17 mouse cellular contexts compared by ENCODE assay signal in the genomic region with DNA sequence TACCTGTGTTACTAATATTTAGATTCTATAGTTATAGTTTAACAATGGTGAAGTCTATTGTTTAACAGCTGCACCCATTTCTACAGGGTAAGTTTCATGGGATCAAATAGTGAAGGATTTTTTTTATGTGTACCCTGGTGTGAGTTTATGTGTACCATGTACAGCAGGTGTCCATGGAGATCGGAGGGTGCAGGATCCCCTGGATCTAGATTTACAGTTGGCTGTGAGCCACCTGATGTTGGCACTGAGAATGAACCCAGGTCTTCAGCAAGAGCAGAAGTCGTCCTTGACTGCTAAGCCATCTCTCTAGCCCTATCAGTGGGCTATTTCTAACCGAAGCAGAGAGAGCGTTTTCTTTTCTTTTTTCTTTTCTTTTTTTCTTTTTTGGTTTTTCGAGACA.
"Had no signal": no experiment of that assay in that cellular context is flagged by ENCODE, and none has a peak within 500 bp of the region (broad histone marks: within the 10 kb centered on the region; RNA-seq: fewer than 3 reads in every experiment).

No protein-coding gene starts in this region.

- H3K4me3 ChIP-seq: liver, embryonic 12.5 days; midbrain, embryonic 10.5 days; midbrain, embryonic 12.5 days; myocyte; neural tube, embryonic 13.5 days; neural tube, embryonic 15.5 days had no signal

- H3K4me1 ChIP-seq: liver, embryonic 12.5 days had no signal

- H3K36me3 ChIP-seq: liver, embryonic 12.5 days; midbrain, embryonic 10.5 days; midbrain, embryonic 12.5 days; neural tube, embryonic 13.5 days; neural tube, embryonic 15.5 days had no signal

- H3K27ac ChIP-seq: liver, embryonic 12.5 days; liver, embryonic 14.5 days; midbrain, embryonic 12.5 days; neural tube, embryonic 13.5 days; neural tube, embryonic 15.5 days had no signal

- H3K9ac ChIP-seq: liver, embryonic 12.5 days; liver, embryonic 14.5 days; lung, embryonic 14.5 days; midbrain, embryonic 12.5 days; neural tube, embryonic 13.5 days; neural tube, embryonic 15.5 days had no signal

- H3K9me3 ChIP-seq: liver, embryonic 12.5 days; midbrain, embryonic 10.5 days; midbrain, embryonic 12.5 days; neural tube, embryonic 13.5 days; neural tube, embryonic 15.5 days had no signal

- H3K4me2 ChIP-seq: liver, embryonic 12.5 days; lung, embryonic 14.5 days; midbrain, embryonic 12.5 days; neural tube, embryonic 13.5 days; neural tube, embryonic 15.5 days had no signal

- ATAC-seq: liver, embryonic 12.5 days; midbrain, embryonic 16.5 days had no signal

- DNase-seq: lung, adult 18-20 months; lung, embryonic 14.5 days; lung, postnatal 10 days; lung, postnatal 4 days; midbrain, embryonic 14.5 days; retina, postnatal 1 day; right cerebral cortex, adult 18-20 months; right cerebral cortex, postnatal 25 days; right cerebral cortex, postnatal 4 days had no signal

- H3K27me3 ChIP-seq: midbrain, embryonic 12.5 days; neural tube, embryonic 15.5 days had no signal
